Mouse (Mus musculus) lung, embryonic 14.5 days (tissue): ENCODE results near the gene Tubb4b. TPM values are rescaled to one million over a fixed set of nuclear protein-coding genes. Genes with fewer than 3 reads are reported as not detected.

Experiments used
- ATAC-seq: fragments of 200-750 bp; cut with Nextera tagmentation; 2 replicates; pipeline ENCODE4 v1.8.0; 2017; ENCODE audit warnings: mild to moderate bottlenecking, moderate TSS enrichment, moderate library complexity; ENCODE audit not compliant: insufficient read depth
- DNase-seq: peaks from one replicate; pipeline ENCODE4 v3.0.0-alpha.2; 2015
- H3K27ac ChIP-seq: fragments of 300-500 bp; sonication (generic); 2 replicates; pipeline ENCODE4 v1.5.1; 2014; ENCODE audit warnings: low read depth, mild to moderate bottlenecking, moderate library complexity
- H3K27me3 ChIP-seq: fragments of 300-500 bp; sonication (generic); 2 replicates; pipeline ENCODE4 v1.6.1; 2014; ENCODE audit warnings: low read length, control low read depth; ENCODE audit not compliant: insufficient read depth
- H3K36me3 ChIP-seq: fragments of 300-500 bp; sonication (generic); 2 replicates; pipeline ENCODE4 v1.6.1; 2014; ENCODE audit warnings: control low read depth; ENCODE audit not compliant: insufficient read depth
- H3K4me1 ChIP-seq: fragments of 300-500 bp; sonication (generic); 2 replicates; pipeline ENCODE4 v1.6.1; 2014; ENCODE audit warnings: antibody characterized with exemption, control low read depth; ENCODE audit not compliant: insufficient read depth
- H3K4me2 ChIP-seq: fragments of 300-500 bp; sonication (generic); 2 replicates; pipeline ENCODE4 v1.6.1; 2014; ENCODE audit warnings: mild to moderate bottlenecking
- H3K4me3 ChIP-seq: fragments of 300-500 bp; sonication (generic); 2 replicates; pipeline ENCODE4 v1.5.1; 2014; ENCODE audit warnings: low read depth, low read length
- H3K9ac ChIP-seq: fragments of 300-500 bp; sonication (generic); 2 replicates; pipeline ENCODE4 v1.6.1; 2014
- H3K9me3 ChIP-seq: fragments of 300-500 bp; sonication (generic); 2 replicates; pipeline ENCODE4 v1.6.1; 2016; ENCODE audit warnings: low read depth, low read length, control low read depth
- CTCF ChIP-seq: IDR thresholded peaks from 2 replicates; pipeline ENCODE4 v1.5.1; 2016; ENCODE audit warnings: antibody characterized with exemption, low read depth
- WGBS: fragments of 180-500 bp; shearing (Covaris S2); extraction: QIAGEN DNeasy Blood & Tissue Kit; methylation state at CpG from one replicate; pipeline ENCODE4 v1.1.7; 2014; 5-methylcytosine and 5-hydroxymethylcytosine counted together
- polyA plus RNA-seq: library from polyadenylated mRNA; unstranded; fragments of >200 nt; fragmentation: Nextera tagmentation; extraction: Ambion mirVana; gene quantifications from 2 replicates; pipeline ENCODE4 v1.2.1, GENCODE M21; 2014

The Tubb4b gene
- polyA plus RNA-seq, 1 experiment from 2014 or later, result 610 TPM

DNA sequence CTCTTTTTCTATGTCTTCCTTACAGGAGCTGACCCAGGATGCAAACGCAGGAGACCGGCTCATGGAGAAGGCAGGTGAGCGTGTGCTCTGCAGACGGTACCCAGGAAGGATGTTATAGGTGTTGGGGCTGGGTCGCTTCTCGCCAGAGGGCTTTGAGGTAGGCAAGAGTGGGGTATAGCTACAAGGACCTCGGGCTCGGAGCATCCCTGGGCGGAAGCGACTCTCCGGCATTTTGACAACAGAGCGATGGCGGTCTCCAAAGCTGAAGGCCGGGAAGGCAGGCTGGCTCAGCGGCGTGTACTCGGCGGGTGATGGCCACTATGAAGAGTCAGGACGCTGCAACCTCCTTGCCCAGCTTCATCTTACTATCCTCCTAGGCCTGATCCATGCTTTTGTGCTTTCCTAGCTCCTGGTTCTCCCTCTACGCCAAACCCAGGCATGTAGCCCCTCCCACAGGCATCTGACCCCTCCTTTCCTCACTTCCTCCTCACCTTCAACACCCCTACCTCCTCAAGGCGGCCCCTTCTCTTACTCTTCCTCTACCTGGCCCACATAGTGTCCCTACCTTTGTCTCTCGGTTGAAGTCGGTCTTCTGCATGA is 11.1 kb downstream of the Tubb4b start:
- H3K4me3 ChIP-seq, result no peak overlapping the region
- H3K36me3 ChIP-seq, result peaks cover 7% of the 10 kb centered on the region
- peaks cover 8% of the 10 kb centered on the region for H3K4me1 ChIP-seq
- H3K4me2 ChIP-seq, result no peak overlapping the region
- 55% methylated on average over 23 of the region's 23 CpGs for WGBS
- DNase-seq, result no peak
- H3K9me3 ChIP-seq, result no peaks in the 10 kb centered on the region
- no peak overlapping the region for H3K27ac ChIP-seq
- no peak for ATAC-seq
- H3K27me3 ChIP-seq, result no peaks in the 10 kb centered on the region
- H3K9ac ChIP-seq, result no peak overlapping the region
- no peak for TF ChIP-seq CTCF

GRCm38 (mm10) chr2:25211121-25211670 is 13.3 kb downstream of the Tubb4b start, which contains the start of gene Nelfb:
Gene Nelfb (minus strand): TSS chr2:25211489.
- Histone ChIP-seq H3K4me3 (peak within 1 kb of the TSS; percentile 89), H3K4me1 (peaks cover 8% of the 10 kb centered on the region), H3K27ac (peak within 1 kb of the TSS; percentile 75), H3K27me3 (no peaks in the 10 kb centered on the region), H3K4me2 (peak within 1 kb of the TSS; percentile 94), H3K36me3 (peaks cover 18% of the 10 kb centered on the region), H3K9me3 (no peaks in the 10 kb centered on the region), H3K9ac (peak within 1 kb of the TSS; percentile 81)
- WGBS, result under 1% methylated on average over 44 of the region's 44 CpGs
- ATAC-seq, result peak; percentile 94
- peak; percentile 95 for DNase-seq
- no peak for TF ChIP-seq CTCF

- H3K27me3 ChIP-seq, result no peaks in the 10 kb centered on the region
- H3K4me3 ChIP-seq, result peak overlapping the region; percentile 89
- no peak for TF ChIP-seq CTCF
- peaks cover 8% of the 10 kb centered on the region for H3K4me1 ChIP-seq
- peak overlapping the region; percentile 75 for H3K27ac ChIP-seq
- H3K36me3 ChIP-seq, result peaks cover 23% of the 10 kb centered on the region
- peak overlapping the region; percentile 81 for H3K9ac ChIP-seq
- 0% methylated on average over 24 of the region's 24 CpGs for WGBS
- ATAC-seq (peak; percentile 50; the same call in 1 of the 2 replicates), DNase-seq (no peak)
- no peaks in the 10 kb centered on the region for H3K9me3 ChIP-seq
- peak overlapping the region; percentile 94 for H3K4me2 ChIP-seq
These were observed 13.8 kb downstream of the Tubb4b start for GRCm38 (mm10) chr2:25210686-25211085.

- DNase-seq (no peak), ATAC-seq (no peak)
- no peaks in the 10 kb centered on the region for H3K27me3 ChIP-seq
- no peaks in the 10 kb centered on the region for H3K9me3 ChIP-seq
- peaks cover 8% of the 10 kb centered on the region for H3K4me1 ChIP-seq
- H3K4me2 ChIP-seq, result no peak overlapping the region
- peaks cover 53% of the 10 kb centered on the region for H3K36me3 ChIP-seq
- no peak for TF ChIP-seq CTCF
- H3K4me3 ChIP-seq, result no peak overlapping the region
- H3K27ac ChIP-seq, result no peak overlapping the region
- WGBS, result 91% methylated on average over 1 of the region's 1 CpGs
- no peak overlapping the region for H3K9ac ChIP-seq
These were observed 16.9 kb downstream of the Tubb4b start for GRCm38 (mm10) chr2:25207593-25207992.

GRCm38 (mm10) chr2:25203631-25204214 is 20.8 kb downstream of the Tubb4b start:
- H3K4me2 ChIP-seq, result no peak overlapping the region
- peak; percentile 36; the same call in 1 of the 2 replicates for TF ChIP-seq CTCF

DNA sequence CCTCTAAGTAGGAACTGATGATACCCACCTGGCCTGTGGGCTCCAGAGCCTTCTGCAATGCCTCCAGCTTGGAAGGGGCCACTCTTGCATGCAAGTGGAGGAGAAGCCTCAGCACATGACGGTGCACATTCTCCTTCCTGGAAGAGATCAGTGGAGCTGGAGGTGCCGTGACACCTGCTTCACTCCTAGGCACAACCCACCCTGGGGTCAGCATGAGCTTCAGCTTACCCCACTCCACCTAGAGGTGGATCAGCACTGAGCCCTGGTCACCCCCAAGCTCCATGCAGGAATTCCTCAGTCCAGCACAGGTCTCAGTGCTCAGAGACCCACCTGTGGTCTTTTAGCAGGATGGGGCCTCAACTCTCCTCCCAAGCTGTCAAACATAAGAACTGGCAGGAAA is 23.9 kb downstream of the Tubb4b start:
- WGBS, result 89% methylated on average over 2 of the region's 2 CpGs
- no peak for TF ChIP-seq CTCF

More at GRCm38 (mm10) chr2:25203631-25204214, 20.8 kb downstream of the Tubb4b start:
- DNase-seq (peak; percentile 45), ATAC-seq (peak; percentile 47; the same call in 1 of the 2 replicates)
- peaks cover 85% of the 10 kb centered on the region for H3K36me3 ChIP-seq
- H3K4me1 ChIP-seq, result no peaks in the 10 kb centered on the region
- H3K27ac ChIP-seq, result no peak overlapping the region
- H3K27me3 ChIP-seq, result no peaks in the 10 kb centered on the region
- H3K9me3 ChIP-seq, result no peaks in the 10 kb centered on the region
- H3K4me3 ChIP-seq, result no peak overlapping the region
- WGBS, result 59% methylated on average over 4 of the region's 4 CpGs
- H3K9ac ChIP-seq, result no peak overlapping the region

GRCm38 (mm10) chr2:25197946-25198345 is 26.6 kb downstream of the Tubb4b start:
- no peak overlapping the region for H3K27ac ChIP-seq
- DNase-seq (no peak), ATAC-seq (no peak)
- H3K36me3 ChIP-seq, result peaks cover 53% of the 10 kb centered on the region
- peaks cover 17% of the 10 kb centered on the region for H3K27me3 ChIP-seq
- no peaks in the 10 kb centered on the region for H3K9me3 ChIP-seq
- no peak for TF ChIP-seq CTCF
- H3K9ac ChIP-seq, result no peak overlapping the region
- H3K4me1 ChIP-seq, result peaks cover 8% of the 10 kb centered on the region
- H3K4me3 ChIP-seq, result no peak overlapping the region
- H3K4me2 ChIP-seq, result no peak overlapping the region

More for the DNA sequence above, 23.9 kb downstream of the Tubb4b start:
- H3K36me3 ChIP-seq, result peaks cover 77% of the 10 kb centered on the region
- H3K4me3 ChIP-seq, result no peak overlapping the region
- H3K27me3 ChIP-seq, result peaks cover 9% of the 10 kb centered on the region
- H3K9ac ChIP-seq, result no peak overlapping the region
- H3K9me3 ChIP-seq, result no peaks in the 10 kb centered on the region
- peaks cover 4% of the 10 kb centered on the region; the same call in 1 of the 2 replicates for H3K4me1 ChIP-seq
- no peak overlapping the region for H3K4me2 ChIP-seq
- DNase-seq, result no peak
- ATAC-seq, result no peak
- H3K27ac ChIP-seq, result no peak overlapping the region
